Mouse (Mus musculus): Measurements from ENCODE around the gene Wdr95. TPM values are rescaled to one million over a fixed set of nuclear protein-coding genes. Genes with fewer than 3 reads are reported as not detected.
A peak's percentile ranks its signal among the peaks of the same experiment; 100 is the strongest.

Wdr95 gene
- polyA plus RNA-seq, 1 experiment from 2014 or later = 0.25 TPM

GRCm38 (mm10) chr5:149601996-149602395, 73.5 kb downstream of the Wdr95 start:
- WGBS = 95% methylated on average over 3 of the region's 3 CpGs
- Histone ChIP-seq H3K4me1 (ENCODE audit: control insufficient read depth, insufficient read depth, low read length) (no peaks in the 10 kb centered on the region), H3K9me3 (ENCODE audit: control insufficient read depth, low read length) (no peaks in the 10 kb centered on the region), H3K4me2 (ENCODE audit: low read depth, low read length) (no peak overlapping the region), H3K27me3 (ENCODE audit: control insufficient read depth, insufficient read depth, low read length) (no peaks in the 10 kb centered on the region), H3K36me3 (ENCODE audit: control insufficient read depth, insufficient read depth, low read length) (no peaks in the 10 kb centered on the region), H3K27ac (ENCODE audit: low read depth, low read length) (no peak overlapping the region), H3K4me3 (ENCODE audit: low read depth, low read length) (no peak overlapping the region), H3K9ac (replicated peaks; ENCODE audit: low read depth, low read length) (no peak overlapping the region)
- ATAC-seq (ENCODE audit: low read depth) = no peak

GRCm38 (mm10) chr5:149603241-149603640, 74.8 kb downstream of the Wdr95 start:
- no peak overlapping the region for H3K9ac ChIP-seq (replicated peaks; ENCODE audit: low read depth, low read length)
- H3K4me3 ChIP-seq (ENCODE audit: low read depth, low read length) = no peak overlapping the region
- no peaks in the 10 kb centered on the region for H3K4me1 ChIP-seq (ENCODE audit: control insufficient read depth, insufficient read depth, low read length)
- WGBS = 77% methylated on average over 3 of the region's 3 CpGs
- no peak overlapping the region for H3K27ac ChIP-seq (ENCODE audit: low read depth, low read length)
- H3K36me3 ChIP-seq (ENCODE audit: control insufficient read depth, insufficient read depth, low read length) = no peaks in the 10 kb centered on the region
- H3K4me2 ChIP-seq (ENCODE audit: low read depth, low read length) = no peak overlapping the region
- no peaks in the 10 kb centered on the region for H3K27me3 ChIP-seq (ENCODE audit: control insufficient read depth, insufficient read depth, low read length)
- no peaks in the 10 kb centered on the region for H3K9me3 ChIP-seq (ENCODE audit: control insufficient read depth, low read length)
- ATAC-seq (ENCODE audit: low read depth) = no peak

DNA sequence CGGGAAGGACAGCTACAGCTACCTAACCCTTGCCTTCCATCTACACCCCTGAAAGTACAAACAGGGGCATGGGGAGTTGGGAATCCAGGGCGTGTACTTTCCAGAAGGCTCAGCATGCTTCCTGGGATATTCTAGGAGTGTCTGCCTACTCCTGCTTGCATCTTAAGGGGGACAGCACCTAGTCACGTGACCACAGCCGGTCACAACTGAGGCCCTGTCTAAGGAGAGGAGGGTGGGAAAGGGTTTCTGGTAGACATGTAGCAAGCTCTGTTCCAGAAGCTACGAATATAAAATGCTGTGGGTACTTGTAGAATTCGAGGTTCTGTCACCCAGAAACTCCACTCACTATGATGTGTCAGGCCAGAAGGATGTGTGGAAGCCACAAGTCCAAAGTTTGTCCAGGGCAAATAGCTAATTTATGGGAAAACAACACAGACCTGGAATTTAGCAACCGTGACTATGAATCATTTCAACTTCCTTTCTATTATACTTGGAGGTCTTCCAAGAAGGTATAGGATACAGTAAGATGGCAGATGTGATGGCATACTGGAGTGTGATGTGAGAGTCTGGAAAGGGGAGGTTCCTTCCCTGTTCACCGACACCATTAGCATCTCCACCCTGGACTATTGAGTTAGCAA, 78.7 kb downstream of the Wdr95 start:
- H3K4me3 ChIP-seq (ENCODE audit: low read depth, low read length) = no peak overlapping the region
- H3K36me3 ChIP-seq (ENCODE audit: control insufficient read depth, insufficient read depth, low read length) = no peaks in the 10 kb centered on the region
- no peaks in the 10 kb centered on the region for H3K9me3 ChIP-seq (ENCODE audit: control insufficient read depth, low read length)
- no peaks in the 10 kb centered on the region for H3K27me3 ChIP-seq (ENCODE audit: control insufficient read depth, insufficient read depth, low read length)
- H3K4me2 ChIP-seq (ENCODE audit: low read depth, low read length) = no peak overlapping the region
- H3K4me1 ChIP-seq (ENCODE audit: control insufficient read depth, insufficient read depth, low read length) = no peaks in the 10 kb centered on the region
- no peak overlapping the region for H3K9ac ChIP-seq (replicated peaks; ENCODE audit: low read depth, low read length)
- no peak overlapping the region for H3K27ac ChIP-seq (ENCODE audit: low read depth, low read length)
- no peak for ATAC-seq (ENCODE audit: low read depth)
- 87% methylated on average over 8 of the region's 8 CpGs for WGBS

DNA sequence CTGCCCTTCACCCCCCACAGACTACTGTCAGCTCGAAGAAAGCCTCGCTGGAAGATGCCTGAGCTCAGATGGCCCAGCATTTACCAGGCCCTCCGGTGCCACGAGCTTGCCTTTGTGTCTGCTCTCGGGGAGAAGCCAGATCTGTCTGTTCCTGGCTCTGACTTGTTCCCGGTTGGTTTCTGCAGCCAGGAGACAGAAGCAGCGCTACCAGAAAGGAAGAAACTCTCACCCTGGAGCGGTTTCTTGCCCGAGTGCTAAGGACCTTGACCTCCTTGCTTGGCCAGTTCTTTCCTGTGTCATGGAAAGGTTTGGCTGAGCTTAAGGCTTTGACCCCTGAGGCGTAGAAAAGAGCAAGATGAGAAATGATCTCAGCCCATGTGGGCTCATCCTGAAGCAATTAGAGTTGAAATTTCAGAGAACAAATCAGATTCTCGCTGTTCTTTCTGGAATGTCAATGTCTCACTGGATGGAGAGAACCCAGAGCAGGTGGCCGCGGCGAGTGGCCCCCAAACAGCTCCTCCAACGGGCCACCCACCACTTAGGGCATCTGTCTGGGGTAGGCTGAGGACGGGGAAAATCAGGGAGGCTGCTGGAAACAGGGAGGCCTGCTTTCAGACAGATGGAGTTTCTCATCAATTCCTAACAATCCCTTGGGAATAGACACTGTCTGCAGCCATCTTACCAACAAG, 83.1 kb downstream of the Wdr95 start:
- H3K4me3 ChIP-seq (ENCODE audit: low read depth, low read length) = no peak overlapping the region
- no peaks in the 10 kb centered on the region for H3K27me3 ChIP-seq (ENCODE audit: control insufficient read depth, insufficient read depth, low read length)
- peaks cover 3% of the 10 kb centered on the region; the same call in 1 of the 2 replicates for H3K36me3 ChIP-seq (ENCODE audit: control insufficient read depth, insufficient read depth, low read length)
- H3K9ac ChIP-seq (replicated peaks; ENCODE audit: low read depth, low read length) = no peak overlapping the region
- WGBS = 70% methylated on average over 16 of the region's 16 CpGs
- H3K4me2 ChIP-seq (ENCODE audit: low read depth, low read length) = no peak overlapping the region
- ATAC-seq (ENCODE audit: low read depth) = 0 out of 2 replicates have a peak, but pooled peaks have one; percentile 10
- no peaks in the 10 kb centered on the region for H3K4me1 ChIP-seq (ENCODE audit: control insufficient read depth, insufficient read depth, low read length)
- no peak overlapping the region for H3K27ac ChIP-seq (ENCODE audit: low read depth, low read length)
- no peaks in the 10 kb centered on the region for H3K9me3 ChIP-seq (ENCODE audit: control insufficient read depth, low read length)

DNA sequence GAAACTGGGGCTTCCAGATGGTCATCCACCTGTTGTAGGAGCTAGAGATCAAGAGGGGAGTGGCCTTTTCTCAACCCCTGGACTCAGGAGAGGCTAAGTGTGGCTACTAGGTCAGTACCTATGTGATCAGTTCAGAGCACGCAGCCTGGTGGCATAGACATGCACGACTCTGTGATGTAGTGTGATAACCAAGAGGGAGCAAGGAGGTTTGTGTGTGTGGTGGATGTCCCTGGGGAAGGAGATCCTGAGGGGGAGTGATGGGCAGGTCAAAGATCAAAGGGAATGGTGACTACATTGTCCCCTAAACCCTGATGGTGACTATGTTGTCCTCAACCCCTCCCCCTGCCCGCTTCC, 83.7 kb downstream of the Wdr95 start:
- Histone ChIP-seq H3K9me3 (ENCODE audit: control insufficient read depth, low read length) (no peaks in the 10 kb centered on the region), H3K4me1 (ENCODE audit: control insufficient read depth, insufficient read depth, low read length) (no peaks in the 10 kb centered on the region), H3K4me2 (ENCODE audit: low read depth, low read length) (no peak overlapping the region), H3K4me3 (ENCODE audit: low read depth, low read length) (no peak overlapping the region), H3K36me3 (ENCODE audit: control insufficient read depth, insufficient read depth, low read length) (peaks cover 7% of the 10 kb centered on the region; the same call in 1 of the 2 replicates), H3K9ac (replicated peaks; ENCODE audit: low read depth, low read length) (no peak overlapping the region), H3K27ac (ENCODE audit: low read depth, low read length) (no peak overlapping the region), H3K27me3 (ENCODE audit: control insufficient read depth, insufficient read depth, low read length) (no peaks in the 10 kb centered on the region)
- 78% methylated on average over 3 of the region's 3 CpGs for WGBS
- peak; percentile 53; the same call in 1 of the 2 replicates for ATAC-seq (ENCODE audit: low read depth)

DNA sequence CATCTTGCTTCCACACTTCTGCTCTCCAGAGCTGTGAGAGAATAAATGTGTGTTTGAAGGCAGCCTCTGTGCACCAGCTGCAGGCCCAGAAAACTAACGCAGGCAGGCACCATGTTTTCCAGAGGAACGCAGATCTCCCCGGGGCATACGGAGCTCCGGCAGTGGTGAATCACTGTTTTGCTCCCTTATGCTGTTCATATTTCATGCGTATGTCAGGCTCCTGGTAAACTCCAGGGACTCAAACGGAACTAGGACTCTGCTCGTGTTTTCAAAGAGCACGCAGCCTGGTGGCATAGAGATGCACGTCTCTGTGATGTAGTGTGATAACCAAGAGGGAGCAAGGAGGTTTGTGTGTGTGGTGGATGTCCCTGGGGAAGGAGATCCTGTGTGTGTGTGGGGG, 84.3 kb downstream of the Wdr95 start:
- Histone ChIP-seq H3K9me3 (ENCODE audit: control insufficient read depth, low read length) (no peaks in the 10 kb centered on the region), H3K27ac (ENCODE audit: low read depth, low read length) (no peak overlapping the region), H3K9ac (replicated peaks; ENCODE audit: low read depth, low read length) (no peak overlapping the region), H3K4me3 (ENCODE audit: low read depth, low read length) (no peak overlapping the region), H3K27me3 (ENCODE audit: control insufficient read depth, insufficient read depth, low read length) (no peaks in the 10 kb centered on the region), H3K4me1 (ENCODE audit: control insufficient read depth, insufficient read depth, low read length) (no peaks in the 10 kb centered on the region), H3K4me2 (ENCODE audit: low read depth, low read length) (no peak overlapping the region), H3K36me3 (ENCODE audit: control insufficient read depth, insufficient read depth, low read length) (peaks cover 13% of the 10 kb centered on the region; the same call in 1 of the 2 replicates)
- WGBS = 50% methylated on average over 10 of the region's 10 CpGs
- ATAC-seq (ENCODE audit: low read depth) = peak; percentile 57; the same call in 1 of the 2 replicates

- Histone ChIP-seq H3K4me2 (ENCODE audit: low read depth, low read length) (no peak overlapping the region), H3K4me1 (ENCODE audit: control insufficient read depth, insufficient read depth, low read length) (no peaks in the 10 kb centered on the region), H3K9me3 (ENCODE audit: control insufficient read depth, low read length) (no peaks in the 10 kb centered on the region), H3K27me3 (ENCODE audit: control insufficient read depth, insufficient read depth, low read length) (no peaks in the 10 kb centered on the region), H3K27ac (ENCODE audit: low read depth, low read length) (no peak overlapping the region), H3K4me3 (ENCODE audit: low read depth, low read length) (no peak overlapping the region), H3K36me3 (ENCODE audit: control insufficient read depth, insufficient read depth, low read length) (peaks cover 43% of the 10 kb centered on the region), H3K9ac (replicated peaks; ENCODE audit: low read depth, low read length) (no peak overlapping the region)
- ATAC-seq (ENCODE audit: low read depth) = no peak
- 87% methylated on average over 1 of the region's 1 CpGs for WGBS
Measured at GRCm38 (mm10) chr5:149616138-149616537, 87.7 kb downstream of the Wdr95 start.

GRCm38 (mm10) chr5:149616817-149617216, 88.3 kb downstream of the Wdr95 start:
- H3K4me1 ChIP-seq (ENCODE audit: control insufficient read depth, insufficient read depth, low read length) = no peaks in the 10 kb centered on the region
- H3K36me3 ChIP-seq (ENCODE audit: control insufficient read depth, insufficient read depth, low read length) = peaks cover 50% of the 10 kb centered on the region
- no peak overlapping the region for H3K4me3 ChIP-seq (ENCODE audit: low read depth, low read length)
- no peak overlapping the region for H3K9ac ChIP-seq (replicated peaks; ENCODE audit: low read depth, low read length)
- H3K4me2 ChIP-seq (ENCODE audit: low read depth, low read length) = no peak overlapping the region
- H3K27ac ChIP-seq (ENCODE audit: low read depth, low read length) = no peak overlapping the region
- H3K9me3 ChIP-seq (ENCODE audit: control insufficient read depth, low read length) = no peaks in the 10 kb centered on the region
- H3K27me3 ChIP-seq (ENCODE audit: control insufficient read depth, insufficient read depth, low read length) = no peaks in the 10 kb centered on the region
- WGBS = 90% methylated on average over 10 of the region's 10 CpGs
- no peak for ATAC-seq (ENCODE audit: low read depth)

- ATAC-seq (ENCODE audit: low read depth) = no peak
- Histone ChIP-seq H3K9ac (replicated peaks; ENCODE audit: low read depth, low read length) (no peak overlapping the region), H3K4me3 (ENCODE audit: low read depth, low read length) (no peak overlapping the region), H3K36me3 (ENCODE audit: control insufficient read depth, insufficient read depth, low read length) (peaks cover 55% of the 10 kb centered on the region), H3K4me2 (ENCODE audit: low read depth, low read length) (no peak overlapping the region), H3K9me3 (ENCODE audit: control insufficient read depth, low read length) (no peaks in the 10 kb centered on the region), H3K4me1 (ENCODE audit: control insufficient read depth, insufficient read depth, low read length) (no peaks in the 10 kb centered on the region), H3K27ac (ENCODE audit: low read depth, low read length) (no peak overlapping the region), H3K27me3 (ENCODE audit: control insufficient read depth, insufficient read depth, low read length) (no peaks in the 10 kb centered on the region)
- WGBS = 94% methylated on average over 6 of the region's 6 CpGs
Measured at GRCm38 (mm10) chr5:149617776-149618425, 89.4 kb downstream of the Wdr95 start.

All from neural tube, embryonic 14.5 days (tissue).